Mouse (Mus musculus) cortical plate, adult 2 months (tissue): ENCODE results near the gene Iqcc.

ENCODE experiments used
- CTCF ChIP-seq: fragments of 200-500 bp; IDR thresholded peaks from 2 replicates; pipeline ENCODE4 v1.5.1; 2011; ENCODE audit warnings: mild to moderate bottlenecking, control low read depth, low read length; ENCODE audit not compliant: insufficient read depth; ENCODE audit errors: extremely low read depth
- POLR2A ChIP-seq: fragments of 200-500 bp; IDR thresholded peaks from 2 replicates; pipeline ENCODE4 v1.6.1; 2011; ENCODE audit warnings: mild to moderate bottlenecking, low read length, control low read depth; ENCODE audit not compliant: insufficient read depth; ENCODE audit errors: extremely low read depth

DNA sequence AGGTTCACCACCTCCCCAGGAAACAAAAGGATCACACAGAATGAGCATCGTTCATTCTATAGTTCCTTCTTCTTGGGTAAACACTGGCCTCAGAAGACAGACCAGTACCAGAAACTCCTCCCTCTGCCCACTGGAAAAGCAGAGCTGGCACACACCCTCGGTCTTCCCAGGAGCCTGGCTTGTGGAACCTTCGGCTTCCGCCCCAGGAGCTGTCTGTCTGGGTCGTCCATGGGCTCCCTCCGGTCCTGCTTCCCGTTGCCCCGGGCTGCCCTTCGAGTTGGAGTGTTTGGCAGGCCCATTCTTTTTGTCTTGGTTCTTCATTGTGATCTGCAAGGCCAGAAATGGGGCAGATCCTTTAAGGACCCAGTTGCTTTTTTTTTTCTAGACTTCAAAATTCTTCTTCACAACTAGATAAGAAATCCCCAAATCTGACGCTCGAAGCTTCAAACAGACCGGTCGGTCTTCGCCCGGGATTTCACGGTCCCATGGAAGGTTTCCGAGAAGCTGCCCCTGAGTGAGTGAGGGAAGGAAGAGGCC lies 21.3 kb upstream of the Iqcc start:
- TF ChIP-seq POLR2A (no peak; the same call in 1 of the 2 replicates), CTCF (no peak)
